Mouse (Mus musculus): ENCODE measurements around the gene Cnnm2. TPM values are rescaled to one million over a fixed set of nuclear protein-coding genes. Genes with fewer than 3 reads are reported as not detected.
A peak's percentile ranks its signal among the peaks of the same experiment; 100 is the strongest.

Cnnm2 gene
- polyA plus RNA-seq, 1 experiment from 2014 or later = 2.7 TPM

DNA sequence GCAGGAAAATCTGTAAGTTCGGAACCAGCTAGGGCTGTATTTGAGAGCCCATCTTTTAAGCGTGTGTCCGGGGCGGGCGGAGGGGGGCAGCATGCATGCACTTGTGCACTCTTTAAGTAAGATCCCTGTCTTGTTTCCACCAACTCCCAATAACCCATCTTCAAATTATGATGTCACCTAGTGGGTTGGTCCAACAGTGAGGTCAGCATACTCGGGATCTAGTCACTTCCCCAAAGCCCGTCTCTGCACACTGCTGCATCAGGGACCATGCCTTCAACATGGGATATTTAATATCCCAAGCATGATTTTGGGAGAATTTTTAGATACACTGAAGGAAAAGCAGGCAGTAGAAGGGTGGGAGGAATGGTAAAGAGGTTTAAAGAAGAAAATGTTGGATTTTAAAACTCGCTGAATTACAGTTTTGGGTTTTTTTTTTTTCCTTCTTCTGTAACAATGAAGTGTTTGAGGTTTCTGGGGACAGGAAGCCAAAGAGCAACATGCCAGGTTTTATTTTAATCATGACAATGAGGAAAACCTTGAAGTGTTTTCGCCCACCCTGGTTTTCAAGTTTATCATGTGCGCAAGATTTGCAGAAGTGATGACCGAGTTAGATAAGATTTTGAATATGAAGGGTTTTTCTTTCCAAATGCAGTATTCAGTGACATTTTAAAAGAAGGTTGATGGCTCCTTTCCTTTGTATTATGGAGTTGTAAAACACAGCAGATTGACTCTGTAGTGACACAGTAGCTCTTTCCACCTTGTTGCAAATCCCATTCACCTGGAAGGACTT lies 76.1 kb downstream of the Cnnm2 start:
- H3K9ac ChIP-seq (ENCODE audit: low read length) = no peak overlapping the region
- ATAC-seq (replicated peaks; ENCODE audit: extremely low read depth, insufficient read depth, low FRiP score) = no peak
- 79% methylated on average over 11 of the region's 11 CpGs for WGBS
- no peak overlapping the region for H3K27ac ChIP-seq (ENCODE audit: low read length)
- H3K4me1 ChIP-seq (ENCODE audit: control insufficient read depth, insufficient read depth, low read length) = no peaks in the 10 kb centered on the region
- no peaks in the 10 kb centered on the region for H3K27me3 ChIP-seq (ENCODE audit: control insufficient read depth, insufficient read depth, low read length)
- no peaks in the 10 kb centered on the region for H3K36me3 ChIP-seq (ENCODE audit: control insufficient read depth, insufficient read depth)
- no peaks in the 10 kb centered on the region for H3K9me3 ChIP-seq (replicated peaks; ENCODE audit: control insufficient read depth, low read length)
- H3K4me2 ChIP-seq (ENCODE audit: low read depth, low read length) = no peak overlapping the region
- no peak overlapping the region for H3K4me3 ChIP-seq (ENCODE audit: low read length)

DNA sequence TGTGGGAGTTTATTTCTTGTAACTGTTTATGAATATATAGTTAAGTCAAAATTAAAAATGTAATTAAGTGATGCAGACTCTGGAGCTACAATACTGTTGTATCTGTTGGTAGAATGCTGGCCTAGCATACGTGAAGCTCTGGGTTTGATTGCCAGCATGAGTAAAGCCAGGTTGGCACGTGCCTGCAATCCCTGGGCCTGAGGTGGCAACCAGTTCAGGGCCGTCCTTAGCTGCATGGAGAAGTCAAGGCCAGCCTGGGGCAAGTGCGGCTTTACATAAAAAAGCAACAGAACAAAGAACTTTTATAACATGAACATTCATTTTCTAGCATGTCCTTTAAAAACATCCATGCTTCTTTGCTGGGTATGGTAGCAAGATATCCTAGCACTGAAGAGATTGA lies 79.6 kb downstream of the Cnnm2 start:
- H3K27ac ChIP-seq (ENCODE audit: low read length) = no peak overlapping the region
- no peaks in the 10 kb centered on the region for H3K27me3 ChIP-seq (ENCODE audit: control insufficient read depth, insufficient read depth, low read length)
- H3K36me3 ChIP-seq (ENCODE audit: control insufficient read depth, insufficient read depth) = no peaks in the 10 kb centered on the region
- 80% methylated on average over 4 of the region's 4 CpGs for WGBS
- H3K4me2 ChIP-seq (ENCODE audit: low read depth, low read length) = no peak overlapping the region
- peaks cover 8% of the 10 kb centered on the region for H3K4me1 ChIP-seq (ENCODE audit: control insufficient read depth, insufficient read depth, low read length)
- no peaks in the 10 kb centered on the region for H3K9me3 ChIP-seq (replicated peaks; ENCODE audit: control insufficient read depth, low read length)
- H3K4me3 ChIP-seq (ENCODE audit: low read length) = no peak overlapping the region
- H3K9ac ChIP-seq (ENCODE audit: low read length) = no peak overlapping the region
- ATAC-seq (replicated peaks; ENCODE audit: extremely low read depth, insufficient read depth, low FRiP score) = no peak

DNA sequence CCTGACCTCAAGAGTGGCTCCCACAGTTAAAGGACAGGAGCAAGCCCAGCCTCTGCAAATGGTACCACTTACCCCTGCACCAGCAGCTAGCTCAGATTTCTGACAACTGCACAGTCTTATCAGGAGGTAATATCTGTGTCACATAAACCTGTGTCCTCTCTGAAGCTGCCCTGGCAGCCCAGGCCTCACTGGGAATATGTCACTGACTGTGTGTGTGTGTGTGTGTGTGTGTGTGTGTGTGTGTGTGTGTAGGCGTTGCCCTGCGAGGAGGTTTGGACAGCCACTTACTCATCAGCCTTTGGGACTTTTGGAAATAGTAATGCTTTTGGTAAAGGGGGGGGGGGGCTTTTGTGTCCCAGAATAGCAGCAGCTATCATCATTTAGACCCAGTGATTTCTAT lies 81.6 kb downstream of the Cnnm2 start:
- H3K27ac ChIP-seq (ENCODE audit: low read length) = no peak overlapping the region
- no peak overlapping the region for H3K9ac ChIP-seq (ENCODE audit: low read length)
- no peaks in the 10 kb centered on the region for H3K27me3 ChIP-seq (ENCODE audit: control insufficient read depth, insufficient read depth, low read length)
- H3K4me2 ChIP-seq (ENCODE audit: low read depth, low read length) = no peak overlapping the region
- no peak overlapping the region for H3K4me3 ChIP-seq (ENCODE audit: low read length)
- H3K36me3 ChIP-seq (ENCODE audit: control insufficient read depth, insufficient read depth) = no peaks in the 10 kb centered on the region
- no peak for ATAC-seq (replicated peaks; ENCODE audit: extremely low read depth, insufficient read depth, low FRiP score)
- 18% methylated on average over 2 of the region's 2 CpGs for WGBS
- no peaks in the 10 kb centered on the region for H3K9me3 ChIP-seq (replicated peaks; ENCODE audit: control insufficient read depth, low read length)
- H3K4me1 ChIP-seq (ENCODE audit: control insufficient read depth, insufficient read depth, low read length) = peaks cover 12% of the 10 kb centered on the region

DNA sequence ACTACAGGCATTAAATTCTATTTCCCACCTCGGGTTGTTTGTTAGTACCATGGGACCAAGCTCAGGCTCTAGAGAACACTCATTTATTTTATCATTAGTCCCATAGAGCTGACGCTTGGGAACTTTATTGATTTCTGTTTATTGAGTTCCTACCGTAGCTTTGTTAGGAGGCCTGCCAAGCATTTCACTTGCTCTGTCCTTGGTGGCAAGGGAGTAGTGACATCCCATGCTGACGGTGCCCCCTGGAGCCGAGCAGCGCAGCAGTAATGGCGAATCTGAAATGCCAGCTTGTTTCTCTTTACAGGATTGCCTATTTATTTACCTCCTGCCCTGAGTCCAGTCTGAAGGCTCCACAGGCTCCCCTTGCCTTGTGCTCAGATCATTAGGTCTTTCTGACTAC lies 84.7 kb downstream of the Cnnm2 start:
- Histone ChIP-seq H3K27me3 (ENCODE audit: control insufficient read depth, insufficient read depth, low read length) (no peaks in the 10 kb centered on the region), H3K4me1 (ENCODE audit: control insufficient read depth, insufficient read depth, low read length) (peaks cover 24% of the 10 kb centered on the region), H3K4me2 (ENCODE audit: low read depth, low read length) (no peak overlapping the region), H3K9me3 (replicated peaks; ENCODE audit: control insufficient read depth, low read length) (no peaks in the 10 kb centered on the region), H3K9ac (ENCODE audit: low read length) (no peak overlapping the region), H3K27ac (ENCODE audit: low read length) (no peak overlapping the region), H3K4me3 (ENCODE audit: low read length) (no peak overlapping the region), H3K36me3 (ENCODE audit: control insufficient read depth, insufficient read depth) (no peaks in the 10 kb centered on the region)
- ATAC-seq (replicated peaks; ENCODE audit: extremely low read depth, insufficient read depth, low FRiP score) = no peak
- WGBS = 82% methylated on average over 7 of the region's 7 CpGs

DNA sequence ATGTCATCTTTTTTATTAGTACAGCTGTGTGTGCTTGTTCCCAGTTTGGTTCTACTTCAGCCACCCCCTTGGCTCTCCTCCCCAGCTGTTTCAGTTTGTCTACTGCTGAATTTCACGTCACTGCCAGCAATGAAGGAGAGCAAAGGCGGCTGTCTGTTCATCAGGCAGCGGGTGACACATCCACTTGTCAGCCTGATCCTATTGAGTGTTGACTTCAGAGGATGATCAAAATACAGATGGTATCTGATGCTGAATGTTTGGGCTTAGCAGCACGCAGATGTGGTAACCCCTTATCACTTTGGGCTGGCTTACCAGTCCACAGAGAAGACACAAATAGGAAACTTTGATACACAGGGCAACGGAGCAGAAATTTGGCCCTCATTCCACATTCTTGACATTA lies 85.1 kb downstream of the Cnnm2 start:
- WGBS = 47% methylated on average over 5 of the region's 5 CpGs
- no peak overlapping the region for H3K9ac ChIP-seq (ENCODE audit: low read length)
- no peak for ATAC-seq (replicated peaks; ENCODE audit: extremely low read depth, insufficient read depth, low FRiP score)
- peaks cover 24% of the 10 kb centered on the region for H3K4me1 ChIP-seq (ENCODE audit: control insufficient read depth, insufficient read depth, low read length)
- H3K36me3 ChIP-seq (ENCODE audit: control insufficient read depth, insufficient read depth) = no peaks in the 10 kb centered on the region
- H3K9me3 ChIP-seq (replicated peaks; ENCODE audit: control insufficient read depth, low read length) = no peaks in the 10 kb centered on the region
- H3K4me3 ChIP-seq (ENCODE audit: low read length) = no peak overlapping the region
- no peaks in the 10 kb centered on the region for H3K27me3 ChIP-seq (ENCODE audit: control insufficient read depth, insufficient read depth, low read length)
- H3K4me2 ChIP-seq (ENCODE audit: low read depth, low read length) = no peak overlapping the region
- H3K27ac ChIP-seq (ENCODE audit: low read length) = no peak overlapping the region

DNA sequence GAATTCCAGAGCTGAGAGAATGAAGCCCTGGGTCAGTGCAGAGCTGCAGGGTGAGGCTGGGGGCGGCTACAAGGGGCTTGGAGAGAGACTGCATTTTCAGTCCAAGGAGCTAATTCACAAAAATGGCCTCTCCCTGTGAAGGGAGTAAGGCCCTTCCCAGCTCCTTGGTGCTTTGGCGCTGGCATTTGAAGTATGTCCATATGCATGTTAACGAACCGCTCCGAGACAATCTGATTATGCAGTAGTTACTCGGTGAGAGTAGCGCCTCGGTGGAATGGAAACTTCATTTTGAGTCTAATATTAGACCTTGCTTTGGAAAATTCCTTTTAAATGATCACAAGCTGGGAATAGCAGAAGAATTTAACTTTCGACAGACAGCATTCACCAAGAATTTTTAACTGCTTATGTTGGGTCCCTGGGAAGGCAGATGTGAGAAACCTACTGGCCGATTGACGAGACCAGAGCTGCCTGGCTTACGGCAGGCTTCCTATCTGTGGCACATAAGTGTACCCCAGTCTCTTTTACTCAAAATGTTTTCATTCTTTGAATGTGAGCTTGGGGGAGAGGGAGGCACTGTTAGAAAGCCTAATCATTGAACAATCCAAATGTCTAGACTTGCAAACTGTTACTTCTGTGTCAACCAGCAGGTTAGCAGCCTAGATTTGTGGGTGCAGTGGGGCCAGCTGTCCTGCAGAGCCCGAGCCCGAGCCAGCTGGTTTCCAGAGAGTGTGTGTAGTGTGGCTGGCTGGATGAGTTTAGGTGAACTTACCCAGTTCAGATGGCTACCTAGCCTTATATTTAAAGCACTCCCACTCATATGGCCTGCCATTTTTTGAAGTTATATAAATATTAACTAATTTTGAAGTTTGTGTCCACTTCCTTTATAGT lies 87.2 kb downstream of the Cnnm2 start:
- no peaks in the 10 kb centered on the region for H3K9me3 ChIP-seq (replicated peaks; ENCODE audit: control insufficient read depth, low read length)
- peak overlapping the region; percentile 11 for H3K4me2 ChIP-seq (ENCODE audit: low read depth, low read length)
- 0 out of 2 replicates have a peak, but pooled peaks have one; percentile 30 for ATAC-seq (replicated peaks; ENCODE audit: extremely low read depth, insufficient read depth, low FRiP score)
- no peaks in the 10 kb centered on the region for H3K36me3 ChIP-seq (ENCODE audit: control insufficient read depth, insufficient read depth)
- no peaks in the 10 kb centered on the region for H3K27me3 ChIP-seq (ENCODE audit: control insufficient read depth, insufficient read depth, low read length)
- H3K9ac ChIP-seq (ENCODE audit: low read length) = no peak overlapping the region
- WGBS = 38% methylated on average over 14 of the region's 14 CpGs
- peak overlapping the region; percentile 37 for H3K27ac ChIP-seq (ENCODE audit: low read length)
- no peak overlapping the region for H3K4me3 ChIP-seq (ENCODE audit: low read length)
- H3K4me1 ChIP-seq (ENCODE audit: control insufficient read depth, insufficient read depth, low read length) = peaks cover 20% of the 10 kb centered on the region

DNA sequence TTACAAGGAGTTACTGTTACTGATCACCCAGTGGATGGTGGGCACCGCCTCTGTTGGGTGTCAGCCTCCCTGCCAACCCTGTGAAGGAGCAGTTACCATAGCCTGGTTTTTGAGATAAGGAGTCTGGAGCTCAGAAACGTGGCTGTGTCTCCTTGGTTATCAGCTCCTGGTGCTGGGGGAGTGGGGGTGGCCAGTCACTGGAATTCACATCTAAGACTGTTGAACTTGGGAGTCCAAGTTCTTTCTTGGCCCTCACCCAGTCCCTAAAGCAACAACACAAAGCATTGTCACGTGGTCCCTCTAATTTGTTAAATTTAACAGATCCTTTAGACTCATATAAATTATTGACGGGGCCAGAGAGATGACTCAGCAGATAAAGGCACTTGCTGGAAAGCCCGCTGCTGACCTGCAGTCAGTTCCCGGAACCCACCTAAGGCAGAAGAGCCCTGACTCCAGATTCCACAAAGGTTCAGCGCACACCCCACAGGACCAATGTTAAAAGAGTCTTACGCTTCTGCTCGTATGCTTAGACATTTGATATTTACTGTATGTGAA lies 88.1 kb downstream of the Cnnm2 start:
- no peak overlapping the region for H3K9ac ChIP-seq (ENCODE audit: low read length)
- no peak overlapping the region for H3K27ac ChIP-seq (ENCODE audit: low read length)
- ATAC-seq (replicated peaks; ENCODE audit: extremely low read depth, insufficient read depth, low FRiP score) = no peak
- no peak overlapping the region for H3K4me3 ChIP-seq (ENCODE audit: low read length)
- no peaks in the 10 kb centered on the region for H3K27me3 ChIP-seq (ENCODE audit: control insufficient read depth, insufficient read depth, low read length)
- H3K4me2 ChIP-seq (ENCODE audit: low read depth, low read length) = no peak overlapping the region
- no peaks in the 10 kb centered on the region for H3K36me3 ChIP-seq (ENCODE audit: control insufficient read depth, insufficient read depth)
- H3K4me1 ChIP-seq (ENCODE audit: control insufficient read depth, insufficient read depth, low read length) = peaks cover 17% of the 10 kb centered on the region
- no peaks in the 10 kb centered on the region for H3K9me3 ChIP-seq (replicated peaks; ENCODE audit: control insufficient read depth, low read length)
- WGBS = 64% methylated on average over 9 of the region's 9 CpGs

DNA sequence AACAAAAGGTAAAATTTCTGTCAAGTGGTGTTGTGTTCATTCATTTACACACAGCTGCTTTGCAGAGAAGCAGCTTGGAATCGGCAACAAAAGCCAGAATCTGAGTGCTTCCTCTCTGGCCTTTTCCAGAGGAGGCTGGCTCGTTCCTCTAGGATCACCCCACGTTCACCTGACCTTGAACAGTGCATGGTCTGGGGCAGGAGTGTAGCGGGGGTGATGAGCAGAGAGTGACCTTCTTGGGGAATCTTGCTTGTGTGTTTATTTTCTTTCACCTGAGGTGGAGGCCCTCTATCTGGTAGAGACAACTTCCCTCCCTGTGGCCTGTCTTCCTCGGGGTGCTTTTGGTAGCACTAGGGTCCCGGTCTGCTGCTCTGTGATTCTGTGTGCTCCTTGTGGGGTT lies 94.8 kb downstream of the Cnnm2 start:
- H3K27ac ChIP-seq (ENCODE audit: low read length) = no peak overlapping the region
- ATAC-seq (replicated peaks; ENCODE audit: extremely low read depth, insufficient read depth, low FRiP score) = no peak
- H3K4me2 ChIP-seq (ENCODE audit: low read depth, low read length) = no peak overlapping the region
- no peaks in the 10 kb centered on the region for H3K36me3 ChIP-seq (ENCODE audit: control insufficient read depth, insufficient read depth)
- no peak overlapping the region for H3K4me3 ChIP-seq (ENCODE audit: low read length)
- no peaks in the 10 kb centered on the region for H3K9me3 ChIP-seq (replicated peaks; ENCODE audit: control insufficient read depth, low read length)
- peaks cover 25% of the 10 kb centered on the region for H3K4me1 ChIP-seq (ENCODE audit: control insufficient read depth, insufficient read depth, low read length)
- 48% methylated on average over 6 of the region's 6 CpGs for WGBS
- no peaks in the 10 kb centered on the region for H3K27me3 ChIP-seq (ENCODE audit: control insufficient read depth, insufficient read depth, low read length)
- no peak overlapping the region for H3K9ac ChIP-seq (ENCODE audit: low read length)

DNA sequence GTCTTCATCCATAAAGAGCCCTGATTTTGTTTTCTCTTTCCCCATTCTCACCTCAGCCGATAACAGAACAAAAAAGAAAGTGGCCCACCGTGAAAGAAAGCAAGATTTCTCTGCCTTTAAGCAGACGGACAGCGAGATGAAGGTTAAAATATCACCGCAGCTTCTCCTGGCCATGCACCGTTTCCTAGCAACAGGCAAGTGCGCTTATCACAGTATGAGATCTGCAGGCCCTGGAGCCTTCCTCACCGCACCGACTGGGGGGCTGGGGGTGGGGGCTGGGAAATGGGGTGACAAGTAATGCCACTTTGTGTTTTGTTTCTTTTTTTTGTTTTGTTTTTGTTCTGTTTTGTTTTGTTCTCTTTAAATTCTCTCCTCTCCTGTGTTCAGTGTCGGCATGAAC lies 95.4 kb downstream of the Cnnm2 start:
- Histone ChIP-seq H3K9me3 (replicated peaks; ENCODE audit: control insufficient read depth, low read length) (no peaks in the 10 kb centered on the region), H3K4me1 (ENCODE audit: control insufficient read depth, insufficient read depth, low read length) (peaks cover 25% of the 10 kb centered on the region), H3K27ac (ENCODE audit: low read length) (no peak overlapping the region), H3K4me2 (ENCODE audit: low read depth, low read length) (no peak overlapping the region), H3K27me3 (ENCODE audit: control insufficient read depth, insufficient read depth, low read length) (no peaks in the 10 kb centered on the region), H3K4me3 (ENCODE audit: low read length) (no peak overlapping the region), H3K36me3 (ENCODE audit: control insufficient read depth, insufficient read depth) (no peaks in the 10 kb centered on the region), H3K9ac (ENCODE audit: low read length) (no peak overlapping the region)
- ATAC-seq (replicated peaks; ENCODE audit: extremely low read depth, insufficient read depth, low FRiP score) = no peak
- 40% methylated on average over 10 of the region's 10 CpGs for WGBS
